Mouse (Mus musculus): Measurements from ENCODE around the gene Pigo.
A peak's percentile ranks its signal among the peaks of the same experiment; 100 is the strongest.

Gene Pigo

GRCm38 (mm10) chr4:43037860-43038566 is 12.4 kb upstream of the Pigo start:
- no peak for DNase-seq (ENCODE audit: low spot score)

- no peak for DNase-seq (ENCODE audit: low spot score)
Observed at GRCm38 (mm10) chr4:43036356-43036755, 10.7 kb upstream of the Pigo start.

GRCm38 (mm10) chr4:43035851-43036250 is 10.2 kb upstream of the Pigo start:
- no peak for DNase-seq (ENCODE audit: low spot score)

GRCm38 (mm10) chr4:43033481-43033880 is 7.9 kb upstream of the Pigo start:
- no peak for DNase-seq (ENCODE audit: low spot score)

- no peak for DNase-seq (ENCODE audit: low spot score)
Observed at GRCm38 (mm10) chr4:43032501-43032900, 6.9 kb upstream of the Pigo start.

GRCm38 (mm10) chr4:43031237-43031995 is 5.8 kb upstream of the Pigo start, which contains the start of gene Stoml2:
TSS of gene Stoml2 (minus strand) at chr4:43031710.
- peak; percentile 82 for DNase-seq (ENCODE audit: low spot score)

GRCm38 (mm10) chr4:43030780-43031230 is 5.2 kb upstream of the Pigo start:
- DNase-seq (ENCODE audit: low spot score): no peak

- no peak for DNase-seq (ENCODE audit: low spot score)
Observed at GRCm38 (mm10) chr4:43030352-43030751, 4.7 kb upstream of the Pigo start.

- no peak for DNase-seq (ENCODE audit: low spot score)
Observed at GRCm38 (mm10) chr4:43029749-43030148, 4.1 kb upstream of the Pigo start.

GRCm38 (mm10) chr4:43029121-43029520 is 3.5 kb upstream of the Pigo start:
- DNase-seq (ENCODE audit: low spot score): no peak

- DNase-seq (ENCODE audit: low spot score): no peak
Observed at GRCm38 (mm10) chr4:43024673-43025072, 946 bp downstream of the Pigo start.

GRCm38 (mm10) chr4:43021341-43021740 is 4.3 kb downstream of the Pigo start:
- no peak for DNase-seq (ENCODE audit: low spot score)

- no peak for DNase-seq (ENCODE audit: low spot score)
Observed at GRCm38 (mm10) chr4:43020876-43021275, 4.7 kb downstream of the Pigo start.

- DNase-seq (ENCODE audit: low spot score): no peak
Observed at GRCm38 (mm10) chr4:43019641-43020465, 5.8 kb downstream of the Pigo start.

- DNase-seq (ENCODE audit: low spot score): no peak
Observed at GRCm38 (mm10) chr4:43019176-43019575, 6.4 kb downstream of the Pigo start.

GRCm38 (mm10) chr4:43018156-43018555 is 7.5 kb downstream of the Pigo start:
- DNase-seq (ENCODE audit: low spot score): no peak

GRCm38 (mm10) chr4:43012091-43012490 is 13.5 kb downstream of the Pigo start:
- no peak for DNase-seq (ENCODE audit: low spot score)

GRCm38 (mm10) chr4:43010161-43011038 is 15.2 kb downstream of the Pigo start, which contains the start of gene Fancg:
TSS of gene Fancg (minus strand) at chr4:43010506.
- DNase-seq (ENCODE audit: low spot score): peak; percentile 71

- no peak for DNase-seq (ENCODE audit: low spot score)
Observed at GRCm38 (mm10) chr4:43005765-43006164, 19.9 kb downstream of the Pigo start.

GRCm38 (mm10) chr4:43004951-43005350 is 20.7 kb downstream of the Pigo start:
- no peak for DNase-seq (ENCODE audit: low spot score)

GRCm38 (mm10) chr4:43002756-43003439 is 22.7 kb downstream of the Pigo start:
- DNase-seq (ENCODE audit: low spot score): no peak
